Mouse (Mus musculus): ENCODE measurements around the gene Gzmg.
A peak's percentile ranks its signal among the peaks of the same experiment; 100 is the strongest.
"Not testable (repeated sequence)": the region's sequence is repeated elsewhere in the genome, so short reads cannot be mapped to it uniquely, and the experiment has no call there.

The Gzmg gene

DNA sequence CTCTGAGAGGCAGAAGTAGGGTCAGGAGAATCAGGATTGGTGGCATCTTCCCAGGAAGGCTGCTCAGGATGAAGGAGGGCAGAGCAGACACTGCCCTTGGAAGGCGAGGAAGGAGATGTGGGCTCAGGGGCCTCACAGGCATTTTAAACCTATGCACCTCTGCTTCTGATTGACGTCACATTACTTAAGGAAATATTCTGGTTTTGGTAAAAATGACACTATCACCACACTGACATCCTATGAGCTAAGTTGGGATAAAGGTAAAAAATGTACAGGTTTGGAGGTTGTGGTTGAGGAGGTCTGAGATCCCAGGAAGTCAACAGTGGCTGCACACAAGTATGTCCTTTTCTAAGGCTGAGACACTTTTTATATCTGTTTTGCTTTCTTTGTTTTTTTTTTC is at the start of gene Gzmg:
Gzmg (minus strand) TSS at position 101 of the 400 bp plus-strand sequence.
- DNase-seq = not testable (repeated sequence)

DNA sequence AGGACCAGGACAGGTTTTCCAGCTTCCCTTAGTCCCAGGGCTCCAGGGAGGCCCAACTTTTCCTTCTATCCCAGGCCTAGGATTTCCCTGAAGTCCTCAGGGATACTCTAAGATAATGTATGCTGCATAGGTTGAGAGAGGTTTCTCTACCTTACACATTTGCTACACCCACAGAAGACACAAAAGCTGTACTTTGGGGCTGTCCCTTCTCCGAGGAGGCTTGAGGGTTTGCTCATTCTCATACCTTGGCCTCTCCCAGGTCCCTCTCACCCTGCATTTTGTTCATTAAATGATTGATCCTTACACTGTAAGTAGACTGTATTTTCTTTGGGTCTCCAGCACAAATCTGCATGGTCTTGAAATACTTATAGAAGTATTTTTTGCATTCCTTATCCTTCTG is 46.2 kb upstream of the Gzmg start:
- DNase-seq = no peak

DNA sequence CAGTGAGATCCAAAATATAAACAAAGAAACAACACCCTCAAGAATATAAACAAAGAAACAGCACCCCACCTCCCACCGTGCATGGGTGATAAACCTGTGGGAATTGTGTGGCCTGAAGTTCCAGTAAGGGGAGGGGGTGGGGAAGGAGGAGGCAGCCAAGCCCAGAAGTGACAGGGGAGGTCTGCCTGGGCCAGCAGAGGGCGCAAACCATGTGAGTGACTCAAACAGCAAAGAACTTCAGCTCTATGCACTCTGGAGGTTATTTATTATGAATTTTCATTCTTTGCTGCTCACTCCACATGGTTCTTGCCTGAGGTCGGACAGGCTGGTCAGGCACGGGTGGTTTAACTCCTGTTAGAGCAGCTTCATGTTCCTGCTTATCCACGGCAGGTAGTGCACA is 45.6 kb upstream of the Gzmg start:
- peak in 1 of 2 experiments; percentile 24 for DNase-seq

DNA sequence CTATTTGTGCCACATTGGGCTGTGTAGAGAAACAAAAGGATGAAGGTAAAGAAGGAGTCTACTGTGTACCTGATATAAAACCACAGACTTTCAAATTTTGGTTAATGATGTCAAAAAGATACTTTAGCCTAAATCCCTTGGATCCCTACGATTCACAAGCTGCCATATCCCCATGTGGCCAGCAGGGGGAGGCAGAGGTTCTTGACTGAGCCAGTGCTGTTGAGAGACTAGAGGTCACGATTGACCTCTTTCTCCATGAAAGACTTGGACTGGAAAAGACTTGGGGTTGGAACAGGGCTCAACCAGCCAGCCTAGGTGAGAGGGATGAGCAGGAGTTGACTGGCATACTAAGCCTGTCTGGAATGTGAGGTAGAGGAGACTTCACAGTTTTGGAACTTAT is 44.6 kb upstream of the Gzmg start:
- peak; percentile 23 to 63 for DNase-seq

DNA sequence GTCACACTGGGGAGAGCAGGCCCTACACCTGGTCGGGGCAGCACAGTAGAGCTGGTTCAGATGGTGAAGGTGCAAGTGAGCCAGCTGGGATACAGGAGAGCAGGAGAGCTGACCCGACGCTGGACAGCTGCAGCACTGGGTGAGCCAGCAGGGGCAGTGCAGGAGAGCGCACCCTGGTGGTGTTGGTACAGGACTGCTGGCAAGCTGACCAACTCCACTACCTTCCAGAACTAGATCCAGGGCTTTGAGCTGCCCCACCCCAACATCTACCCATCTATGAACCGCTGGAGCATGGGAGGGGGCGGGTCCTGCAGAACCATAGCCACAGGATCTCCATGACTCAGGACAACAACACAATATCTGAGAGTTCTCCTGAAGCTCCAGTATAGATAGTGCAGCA is 27.6 kb upstream of the Gzmg start:
- no peak for DNase-seq

DNA sequence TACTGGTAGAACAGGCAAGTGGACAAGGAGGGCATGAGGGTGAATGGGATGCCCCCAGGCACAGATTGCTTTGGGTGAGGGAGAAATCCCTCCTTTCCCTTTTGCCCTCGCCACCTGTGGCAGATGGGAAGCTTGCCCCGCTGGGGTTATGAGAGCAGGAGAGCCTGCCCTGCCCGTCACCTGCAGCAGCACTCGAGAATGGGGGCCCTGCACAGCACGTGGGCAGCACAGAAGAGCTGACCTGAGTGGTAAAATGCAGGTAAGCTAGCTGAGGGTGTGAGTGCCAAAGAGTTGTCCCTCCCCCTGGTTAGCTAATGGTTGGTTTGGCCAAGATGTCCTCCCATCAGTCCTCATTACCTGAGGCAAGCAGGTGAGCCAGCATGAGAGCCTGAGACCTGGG is 27.1 kb upstream of the Gzmg start:
- DNase-seq = no peak

DNA sequence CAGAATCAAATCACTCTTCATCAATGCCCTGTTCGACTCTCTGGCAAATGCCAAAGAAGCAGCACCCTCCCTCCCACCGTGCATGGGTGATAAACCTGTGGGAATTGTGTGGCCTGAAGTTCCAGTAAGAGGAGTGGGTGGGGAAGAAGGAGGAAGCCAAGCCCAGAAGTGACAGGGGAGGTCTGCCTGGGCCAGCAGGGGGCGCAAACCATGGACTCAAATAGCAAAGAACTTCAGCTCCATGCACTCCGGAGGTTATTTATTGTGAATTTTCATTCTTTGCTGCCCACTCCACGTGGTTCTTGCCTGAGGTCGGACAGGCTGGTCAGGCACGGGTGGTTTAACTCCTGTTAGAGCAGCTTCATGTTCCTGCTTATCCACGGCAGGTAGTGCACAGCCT is 18.3 kb upstream of the Gzmg start:
- DNase-seq = peak in 1 of 2 experiments; percentile 46

DNA sequence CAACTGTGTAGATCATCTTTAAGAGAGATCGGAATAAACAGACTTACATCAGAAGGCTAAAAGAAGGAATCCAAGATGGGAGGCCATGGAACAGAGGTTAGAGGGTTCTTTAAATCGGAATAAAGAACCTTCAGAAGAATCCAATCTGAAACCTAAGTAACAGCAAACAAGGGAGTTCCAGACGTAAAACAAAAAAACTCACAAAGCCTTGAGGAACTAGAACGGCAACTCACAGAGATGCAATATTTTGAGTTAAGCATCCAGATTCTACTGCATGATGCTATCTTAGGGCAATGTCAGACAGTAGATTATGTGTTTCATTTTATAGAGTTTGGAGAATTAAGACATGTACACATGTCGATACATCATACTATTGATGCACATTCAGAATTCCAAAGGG is 15.1 kb upstream of the Gzmg start, which contains the start of gene Gzmn:
Gzmn (minus strand) TSS at position 101 of the 400 bp plus-strand sequence.
- DNase-seq = no peak

DNA sequence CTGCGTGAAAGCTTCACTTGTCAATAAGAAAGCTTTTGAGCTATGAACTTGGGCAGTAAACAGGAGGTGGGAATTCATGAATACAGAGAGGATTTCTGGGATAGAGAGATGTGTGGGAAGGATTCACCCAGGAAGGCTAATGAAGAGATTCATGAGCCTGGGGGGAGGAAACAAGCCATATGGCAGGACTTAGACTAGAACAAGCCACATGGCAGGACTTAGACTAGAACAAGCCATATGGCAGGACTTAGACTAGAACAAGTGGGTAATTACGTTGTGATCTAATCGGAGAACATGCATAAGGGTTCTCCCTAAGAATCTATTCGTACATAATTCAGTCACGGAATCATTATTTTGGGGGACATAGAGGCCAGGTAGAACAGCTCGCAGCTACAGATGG is 14.0 kb upstream of the Gzmg start:
- no peak for DNase-seq

DNA sequence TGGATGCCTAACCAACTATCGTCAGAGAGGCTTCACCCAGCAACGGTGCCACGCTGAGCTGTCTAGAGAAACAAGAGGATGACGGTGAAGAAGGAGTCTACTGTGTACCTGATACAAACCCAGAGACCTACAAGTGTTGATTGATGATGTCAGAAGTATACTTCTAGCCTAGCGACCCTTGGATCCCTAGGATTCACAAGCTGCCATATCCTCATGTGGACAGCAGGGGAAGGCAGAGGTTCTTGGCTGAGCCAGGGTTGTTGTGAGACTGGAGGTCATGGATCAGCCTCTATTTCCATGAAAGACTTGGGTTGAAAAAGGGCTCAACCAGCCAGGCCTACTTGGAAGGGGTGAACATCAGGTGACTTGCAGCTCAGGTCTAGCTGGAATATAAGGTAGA is 13.4 kb upstream of the Gzmg start:
- no peak for DNase-seq

DNA sequence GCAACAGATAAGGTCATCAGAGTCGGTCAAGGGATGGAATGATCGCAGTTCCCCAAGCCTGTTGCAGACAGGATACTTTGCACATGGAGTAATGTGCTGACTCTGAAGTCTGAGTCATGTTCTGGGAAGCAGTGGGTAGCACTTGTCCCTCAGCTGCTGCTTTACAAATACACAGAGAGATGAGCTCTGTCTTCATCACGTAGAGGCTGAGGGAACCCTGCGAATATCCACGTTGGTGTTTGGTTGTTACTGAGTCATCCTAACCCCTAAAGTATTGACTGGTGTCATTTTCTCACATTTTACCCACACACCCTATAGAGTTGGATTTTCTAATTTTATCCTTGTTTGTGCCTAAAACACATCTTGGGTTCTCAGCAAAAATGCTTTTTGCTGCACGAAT is 8.6 kb upstream of the Gzmg start:
- DNase-seq = no peak

DNA sequence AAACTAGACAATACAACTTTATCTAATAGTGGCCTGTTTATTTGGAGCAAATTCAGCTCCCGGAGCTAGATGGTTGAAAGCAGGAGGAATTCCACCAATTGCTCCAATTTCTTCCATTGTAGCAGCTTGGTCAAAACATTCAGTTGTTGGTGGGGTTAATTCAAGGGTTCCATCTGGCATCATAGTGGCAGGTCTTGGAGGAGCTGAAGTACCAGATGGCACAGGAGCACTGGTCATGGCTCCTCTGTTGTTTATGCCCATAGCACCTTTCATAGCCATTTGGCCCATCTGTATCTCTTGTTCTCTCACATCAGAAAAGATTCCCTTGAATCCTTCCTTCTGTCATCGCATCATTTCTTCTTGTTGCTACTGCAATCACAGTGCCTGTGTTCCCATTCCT is 2.7 kb upstream of the Gzmg start:
- DNase-seq = no peak

DNA sequence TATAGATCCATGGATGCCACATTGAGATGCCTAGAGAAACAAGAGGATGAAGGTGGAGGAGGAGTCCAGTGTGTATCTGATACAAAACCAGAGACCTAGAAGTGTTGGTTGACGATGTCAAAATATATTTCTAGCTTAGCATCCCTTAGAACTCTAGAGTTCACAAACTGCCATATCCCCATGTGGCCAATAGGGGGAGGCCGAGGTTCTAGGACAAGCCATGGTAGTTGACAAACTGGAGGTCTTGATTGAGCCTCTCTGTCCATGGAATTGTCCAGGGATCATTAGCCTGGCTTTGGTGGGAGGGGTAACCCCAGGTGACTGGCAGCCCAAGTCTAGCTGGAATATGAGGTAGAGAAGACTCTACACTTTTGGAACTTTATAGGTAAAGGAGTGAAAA is 4.0 kb downstream of the Gzmg start:
- peak in 1 of 2 experiments; percentile 5 for DNase-seq

DNA sequence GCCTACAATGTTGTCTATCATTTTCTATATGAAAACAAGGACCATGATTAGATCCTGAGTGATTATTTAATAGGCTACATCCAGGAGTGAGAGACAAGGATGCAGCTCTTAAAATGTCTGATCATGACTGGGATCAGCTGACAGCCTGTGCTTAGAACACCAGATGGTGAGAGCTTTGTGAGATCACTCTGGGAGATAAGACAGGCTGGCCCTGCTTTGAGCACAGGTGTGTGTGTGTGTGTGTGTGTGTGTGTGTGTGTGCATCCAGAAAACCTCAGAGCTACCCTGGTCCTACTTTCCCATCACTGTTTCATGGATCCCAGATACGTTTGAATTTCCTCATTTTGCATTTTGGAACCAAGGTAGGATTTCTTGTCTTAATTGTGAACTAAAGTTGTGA is 25.7 kb downstream of the Gzmg start:
- DNase-seq = not testable (repeated sequence)

DNA sequence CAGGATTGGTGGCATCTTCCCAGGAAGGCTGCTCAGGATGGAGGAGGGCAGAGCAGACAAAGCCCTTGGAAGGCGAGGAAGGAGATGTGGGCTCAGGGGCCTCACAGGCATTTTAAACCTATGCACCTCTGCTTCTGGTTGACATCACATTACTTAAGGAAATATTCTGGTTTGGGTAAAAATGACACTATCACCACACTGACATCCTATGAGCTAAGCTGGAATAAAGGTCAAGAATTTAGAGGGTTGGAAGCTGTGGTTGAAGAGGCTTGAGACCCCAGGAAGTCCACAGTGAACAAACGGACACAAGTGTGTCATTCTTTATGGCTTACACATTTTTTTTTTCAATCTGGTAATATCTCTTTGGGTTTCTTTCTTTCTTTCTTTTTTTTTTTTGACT is 26.9 kb downstream of the Gzmg start, which contains the start of gene Gzmd:
Gzmd (minus strand) TSS at position 101 of the 400 bp plus-strand sequence.
- DNase-seq = not testable (repeated sequence)

DNA sequence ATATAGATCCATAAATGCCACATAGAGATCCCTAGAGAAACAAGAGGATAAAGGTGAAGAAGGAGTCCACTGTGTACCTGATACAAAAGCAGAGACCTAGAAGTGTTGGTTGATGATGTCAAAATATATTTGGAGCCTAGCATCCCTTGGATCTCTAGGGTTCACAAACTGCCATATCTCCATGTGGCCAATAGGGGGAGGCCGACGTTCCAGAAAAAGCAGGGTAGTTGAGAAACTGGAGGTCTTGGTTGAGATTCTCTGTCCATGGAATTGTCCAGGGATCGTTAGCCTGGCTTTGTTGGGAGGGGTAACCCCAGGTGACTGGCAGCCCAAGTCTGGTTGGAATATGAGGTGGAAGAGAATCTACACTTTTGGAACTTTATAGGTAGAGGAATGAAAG is 31.0 kb downstream of the Gzmg start:
- DNase-seq = no peak

DNA sequence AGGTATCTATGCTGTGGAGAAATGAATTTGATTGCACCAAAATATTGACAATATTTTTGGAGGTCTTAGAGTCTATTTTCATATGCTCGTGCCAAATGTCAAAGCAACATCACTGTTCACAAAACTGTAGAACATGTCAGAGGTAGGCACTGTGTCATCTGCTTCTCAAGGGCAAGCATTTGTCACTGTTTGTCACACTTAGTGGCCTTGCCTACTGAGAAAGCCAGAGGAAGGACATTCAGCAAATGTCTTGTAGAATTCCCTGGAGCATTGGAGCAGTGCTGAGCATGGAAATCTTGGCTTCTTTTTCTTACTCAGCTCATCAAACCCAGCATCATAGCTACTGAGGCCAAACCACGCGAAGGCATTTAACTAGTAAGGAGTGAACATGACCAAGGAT is 35.9 kb downstream of the Gzmg start:
- DNase-seq = no peak

DNA sequence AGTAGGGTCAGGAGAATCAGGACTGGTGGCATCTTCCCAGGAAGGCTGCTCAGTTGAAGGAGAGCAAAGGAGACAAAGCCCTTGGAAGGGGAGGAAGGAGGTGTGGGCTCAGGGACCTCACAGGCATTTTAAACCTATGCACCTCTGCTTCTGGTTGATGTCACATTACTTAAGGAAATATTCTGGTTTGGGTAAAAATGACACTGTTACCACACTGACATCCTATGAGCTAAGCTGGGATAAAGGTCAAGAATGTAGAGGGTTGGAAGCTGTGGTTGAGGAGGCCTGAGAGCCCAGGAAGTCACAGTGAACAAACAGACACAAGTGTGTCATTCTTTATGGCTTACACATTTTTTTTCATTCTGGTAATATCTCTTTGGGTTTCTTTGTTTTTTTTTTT is 38.9 kb downstream of the Gzmg start, which contains the start of gene Gzme:
Gzme (minus strand) TSS at position 101 of the 400 bp plus-strand sequence.
- no peak for DNase-seq

DNA sequence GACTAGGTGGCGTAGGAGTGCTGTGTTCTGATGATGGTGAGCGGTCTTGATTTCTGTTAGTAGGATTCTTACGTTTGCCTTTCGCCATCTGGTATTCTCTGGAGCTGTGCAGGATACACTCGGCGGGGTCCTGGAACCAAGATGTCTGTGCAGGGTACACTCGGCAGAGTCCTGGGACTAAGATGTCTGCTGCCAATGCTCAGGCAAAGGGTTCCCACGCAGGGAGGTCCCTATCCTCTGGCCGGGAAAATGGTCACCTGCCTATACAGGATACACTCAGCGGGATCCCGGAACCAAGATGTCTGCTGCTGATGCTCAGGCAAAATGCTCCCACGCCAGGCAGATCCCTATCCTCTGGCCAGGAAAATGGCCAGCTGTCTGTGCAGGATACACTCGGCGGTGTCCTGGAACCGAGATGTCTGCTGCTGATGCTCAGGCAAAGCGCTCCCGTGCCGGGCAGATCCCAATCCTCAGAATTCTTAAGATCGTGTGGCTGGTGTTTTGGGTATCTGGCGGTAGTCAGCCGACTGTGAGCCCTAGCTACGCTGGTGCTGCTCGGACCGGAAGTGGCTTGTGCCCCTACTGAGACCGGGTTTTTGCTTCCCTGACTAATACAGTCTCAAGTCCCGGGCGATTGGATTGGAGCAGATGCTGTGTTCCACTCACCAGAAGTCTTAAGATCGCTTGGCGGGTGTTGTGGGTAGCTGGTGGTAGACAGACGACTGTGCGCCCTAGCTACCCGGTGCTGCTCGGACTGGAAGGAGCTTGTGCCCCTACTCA is 43.7 kb downstream of the Gzmg start:
- not testable (repeated sequence) for DNase-seq
